Mouse (Mus musculus): ENCODE measurements around the gene Gtf2a1l.

DNA sequence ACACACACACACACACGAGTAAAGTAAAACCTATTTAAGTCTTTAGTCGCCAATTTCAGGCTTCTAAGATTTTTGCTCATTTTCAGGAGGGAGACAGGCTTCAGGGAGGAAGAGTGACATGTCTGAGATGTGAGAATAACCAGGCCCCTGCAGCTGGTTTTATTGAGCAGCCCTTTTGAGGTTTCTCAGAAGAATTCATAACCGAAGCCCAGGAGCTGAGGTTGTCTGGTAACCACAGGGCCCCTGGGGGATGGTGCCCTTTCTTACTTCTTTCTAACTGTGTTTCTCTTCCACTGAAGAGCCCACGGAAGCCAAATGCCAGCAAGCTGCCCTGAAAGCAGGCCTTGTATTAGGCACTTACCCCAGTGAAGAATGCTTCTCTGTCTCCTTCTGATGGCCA is 47.5 kb upstream of the Gtf2a1l start:
- TF ChIP-seq CTCF (IDR thresholded peaks at IDR 0.05; ENCODE audit: low read depth, low read length) (no peak), POLR2A (IDR thresholded peaks at IDR 0.05; ENCODE audit: insufficient read depth, low read length) (no peak)

Data from ES-Bruce4 (cell line).